Mouse (Mus musculus): Measurements from ENCODE around the gene Map3k10. TPM values are rescaled to one million over a fixed set of nuclear protein-coding genes. Genes with fewer than 3 reads are reported as not detected.

The Map3k10 gene
- total and polyA plus RNA-seq, 3 experiments: 7.8 to 16.7 (median 8.2) TPM

GRCm38 (mm10) chr7:27609688-27610087 is 64.7 kb downstream of the Map3k10 start:
- dilution Hi-C loops (cut with MboI; ENCODE audit: extremely low pct_ligation_motif_present, extremely low pct_unique_long_range_greater_than_20kb, low sequenced_read_pairs): no loop called here
- peaks cover 21 to 80% of the 10 kb centered on the region in 2 experiments for H3K36me3 ChIP-seq (replicated peaks in 1 of 2; ENCODE audit: control insufficient read depth in 1 of 2, insufficient read depth in 1 of 2, low read length in 1 of 2)

GRCm38 (mm10) chr7:27609285-27609684 is 65.1 kb downstream of the Map3k10 start:
- dilution Hi-C loops (cut with MboI; ENCODE audit: extremely low pct_ligation_motif_present, extremely low pct_unique_long_range_greater_than_20kb, low sequenced_read_pairs): no loop called here
- H3K9me3 ChIP-seq (replicated peaks; ENCODE audit: low read length): no peaks in the 10 kb centered on the region
- no peaks in the 10 kb centered on the region; the same call in 1 of the 2 replicates for H3K79me2 ChIP-seq (replicated peaks; ENCODE audit: control insufficient read depth, extremely low read depth, insufficient read depth, poor library complexity, severe bottlenecking)
- no peak overlapping the region for H3K4me3 ChIP-seq (replicated peaks in 1 of 3; ENCODE audit: low read depth in 2 of 3, low read length in 2 of 3, poor library complexity in 1 of 3)
- no peak overlapping the region for H3K4me2 ChIP-seq (ENCODE audit: insufficient read depth, low read depth, poor library complexity, severe bottlenecking)
- H3K36me3 ChIP-seq (replicated peaks in 1 of 2; ENCODE audit: control insufficient read depth in 1 of 2, insufficient read depth in 1 of 2, low read length in 1 of 2): peaks cover 21 to 80% of the 10 kb centered on the region in 2 experiments
- H3K27me3 ChIP-seq (replicated peaks): no peaks in the 10 kb centered on the region
- TF ChIP-seq RAD21 (IDR thresholded peaks at IDR 0.05; ENCODE audit: low read depth, low read length) (no peak), CTCF (conservative IDR thresholded peaks at IDR 0.05 in 1 of 2, IDR thresholded peaks at IDR 0.05 in 1 of 2; ENCODE audit: low read depth in 2 of 2, low read length in 2 of 2) (no peak), CHD2 (IDR thresholded peaks at IDR 0.05; ENCODE audit: low read length) (no peak), MYC (IDR thresholded peaks at IDR 0.05; ENCODE audit: low read depth, low read length) (no peak), BHLHE40 (IDR thresholded peaks at IDR 0.05; ENCODE audit: low read depth, low read length) (no peak), ZKSCAN1 (IDR thresholded peaks at IDR 0.05; ENCODE audit: borderline replicate concordance, low read depth, low read length) (no peak), IRF4 (IDR thresholded peaks at IDR 0.05; ENCODE audit: low read depth, low read length) (no peak), ZMIZ1 (IDR thresholded peaks at IDR 0.05; ENCODE audit: low read depth, low read length) (no peak), E2F4 (IDR thresholded peaks at IDR 0.05; ENCODE audit: insufficient replicate concordance, low read depth, low read length) (no peak), MAX (IDR thresholded peaks at IDR 0.05; ENCODE audit: low read length) (no peak), EP300 (IDR thresholded peaks at IDR 0.05; ENCODE audit: low read length) (no peak), JUND (conservative IDR thresholded peaks at IDR 0.05; ENCODE audit: low read depth, low read length) (no peak), SMC3 (IDR thresholded peaks at IDR 0.05; ENCODE audit: low read depth, low read length) (no peak), GABPA (IDR thresholded peaks at IDR 0.05; ENCODE audit: insufficient replicate concordance, low read depth, low read length) (no peak)
- no peak overlapping the region for H3K9ac ChIP-seq (ENCODE audit: insufficient read depth, low read depth)
- in situ Hi-C loops (cut with MboI; ENCODE audit: low pct_ligation_motif_present, low pct_unique_long_range_greater_than_20kb, low sequenced_read_pairs): no loop called here
- peak overlapping the region; percentile 12; the same call in 1 of the 2 replicates for H3K27ac ChIP-seq (ENCODE audit: insufficient read depth, low read depth)
- DNase-seq (ENCODE audit: extremely low read depth): no peak
- H3K4me1 ChIP-seq (ENCODE audit: control insufficient read depth in 1 of 2, insufficient read depth in 2 of 2): peaks cover 17 to 91% of the 10 kb centered on the region in 2 experiments

More at GRCm38 (mm10) chr7:27609688-27610087, 64.7 kb downstream of the Map3k10 start:
- H3K4me2 ChIP-seq (ENCODE audit: insufficient read depth, low read depth, poor library complexity, severe bottlenecking): no peak overlapping the region
- TF ChIP-seq MEF2A (IDR thresholded peaks at IDR 0.05; ENCODE audit: borderline replicate concordance, low read depth, low read length) (0 out of 2 replicates have a peak, but pooled peaks have one; percentile 14), MAX (IDR thresholded peaks at IDR 0.05; ENCODE audit: low read length) (peak; percentile 18; the same call in 1 of the 2 replicates), USF2 (conservative IDR thresholded peaks at IDR 0.05; ENCODE audit: low read depth, low read length) (no peak), SMC3 (IDR thresholded peaks at IDR 0.05; ENCODE audit: low read depth, low read length) (no peak), TCF12 (IDR thresholded peaks at IDR 0.05; ENCODE audit: low read depth, low read length) (peak; percentile 30; the same call in 1 of the 2 replicates), ETS1 (conservative IDR thresholded peaks at IDR 0.05; ENCODE audit: low read depth, low read length) (peak; percentile 57)
- peak; percentile 67 for DNase-seq (ENCODE audit: extremely low read depth)
- H3K4me1 ChIP-seq (ENCODE audit: control insufficient read depth in 1 of 2, insufficient read depth in 2 of 2): peaks cover 17 to 91% of the 10 kb centered on the region in 2 experiments
- H3K9ac ChIP-seq (ENCODE audit: insufficient read depth, low read depth): no peak overlapping the region
- H3K4me3 ChIP-seq (replicated peaks in 1 of 3; ENCODE audit: low read depth in 2 of 3, low read length in 2 of 3, poor library complexity in 1 of 3): no peak overlapping the region
- no peaks in the 10 kb centered on the region for H3K27me3 ChIP-seq (replicated peaks)
- in situ Hi-C loops (cut with MboI; ENCODE audit: low pct_ligation_motif_present, low pct_unique_long_range_greater_than_20kb, low sequenced_read_pairs): no loop called here
- H3K79me2 ChIP-seq (replicated peaks; ENCODE audit: control insufficient read depth, extremely low read depth, insufficient read depth, poor library complexity, severe bottlenecking): no peaks in the 10 kb centered on the region
- H3K9me3 ChIP-seq (replicated peaks; ENCODE audit: low read length): no peaks in the 10 kb centered on the region
- H3K27ac ChIP-seq (ENCODE audit: insufficient read depth, low read depth): peak overlapping the region; percentile 12; the same call in 1 of the 2 replicates
